Mouse (Mus musculus): ENCODE measurements around the gene Map6d1. TPM values are rescaled to one million over a fixed set of nuclear protein-coding genes. Genes with fewer than 3 reads are reported as not detected.

Map6d1 gene
- under 1 TPM; 0.31 to 0.66 TPM for total RNA-seq (2021)
- long read RNA-seq, experiment 1, partial matches to known transcripts = 0 of 3 reads
- long read RNA-seq, experiment 1, other reads (novel, unspliced or antisense) = 0 of 3 reads
- long read RNA-seq, experiment 2 = 0 reads

DNA sequence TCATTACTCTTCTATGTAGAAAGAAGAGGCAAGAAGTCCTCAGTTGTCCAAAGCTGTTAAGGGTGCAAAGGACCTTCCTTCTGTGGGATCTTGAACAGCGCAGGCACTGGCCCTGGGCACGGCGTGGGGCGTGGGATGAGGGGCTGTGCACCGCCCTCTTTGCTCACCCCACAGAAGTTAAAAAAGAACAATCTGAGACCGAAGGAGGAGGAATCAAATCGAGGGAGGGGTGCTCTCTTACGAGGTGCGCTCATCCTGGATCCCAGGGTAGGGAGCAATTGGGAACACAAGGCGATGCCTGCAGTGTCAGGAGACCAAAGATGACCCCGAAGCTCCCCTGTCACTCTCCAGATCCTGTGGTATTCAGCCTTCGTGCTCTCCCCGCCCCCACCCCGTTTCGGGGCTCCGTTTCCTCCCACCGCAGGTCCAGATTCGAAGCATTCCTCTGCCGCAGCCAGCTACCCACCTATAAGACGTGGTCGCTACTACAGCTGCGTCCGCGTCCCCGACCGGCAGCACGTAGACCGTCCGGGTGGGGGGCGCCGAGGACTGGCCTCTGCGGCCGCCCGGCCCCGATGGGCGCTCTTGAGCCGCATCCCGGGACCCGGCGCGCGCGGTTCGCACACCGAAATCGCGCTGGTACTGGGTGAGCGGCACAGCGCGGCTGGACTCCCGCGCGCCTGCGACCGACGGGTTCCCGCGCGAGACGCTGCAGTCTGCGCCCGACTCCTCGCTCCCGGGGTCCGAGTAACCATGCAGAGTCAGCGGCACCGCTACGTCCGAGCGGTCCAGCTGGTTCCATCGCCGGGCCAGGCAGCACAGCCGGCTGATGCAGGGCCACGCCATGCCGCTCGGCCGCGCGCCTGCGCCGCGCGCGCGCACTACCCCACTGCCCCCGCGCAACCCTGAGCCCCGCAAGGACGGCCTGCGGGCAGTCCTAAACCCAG, at the start of gene Map6d1:
Gene Map6d1 (minus strand): TSS at position 891 of the 947 bp plus-strand sequence.
- no peak for DNase-seq (ENCODE audit: low spot score)

- no peak for DNase-seq (ENCODE audit: low spot score)
These were observed 39.1 kb upstream of the Map6d1 start for GRCm38 (mm10) chr16:20280238-20280637.

GRCm38 (mm10) chr16:20279395-20279794, 38.2 kb upstream of the Map6d1 start:
- DNase-seq (ENCODE audit: low spot score) = no peak

DNA sequence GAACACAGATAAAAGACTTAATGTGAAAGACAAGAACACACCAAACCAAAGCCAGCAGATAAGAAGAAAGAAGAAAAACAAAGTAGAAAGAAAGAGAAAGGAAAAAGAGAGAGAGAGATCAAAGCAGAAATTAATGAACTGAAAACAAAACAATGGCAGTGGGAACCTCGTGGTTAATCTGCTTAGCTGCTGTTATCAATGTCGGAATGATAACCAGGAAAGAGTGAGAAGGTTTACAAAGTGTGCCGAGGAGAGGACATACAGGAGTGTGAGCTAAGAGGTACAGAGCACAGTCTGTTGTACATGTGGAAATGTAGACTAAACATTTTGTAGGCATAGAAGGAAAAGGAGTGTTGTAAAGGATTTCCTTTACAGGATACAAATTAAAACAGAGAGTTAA, 31.8 kb upstream of the Map6d1 start:
- no peak for DNase-seq (ENCODE audit: low spot score)

GRCm38 (mm10) chr16:20271339-20271738, 30.2 kb upstream of the Map6d1 start:
- no peak for DNase-seq (ENCODE audit: low spot score)

DNA sequence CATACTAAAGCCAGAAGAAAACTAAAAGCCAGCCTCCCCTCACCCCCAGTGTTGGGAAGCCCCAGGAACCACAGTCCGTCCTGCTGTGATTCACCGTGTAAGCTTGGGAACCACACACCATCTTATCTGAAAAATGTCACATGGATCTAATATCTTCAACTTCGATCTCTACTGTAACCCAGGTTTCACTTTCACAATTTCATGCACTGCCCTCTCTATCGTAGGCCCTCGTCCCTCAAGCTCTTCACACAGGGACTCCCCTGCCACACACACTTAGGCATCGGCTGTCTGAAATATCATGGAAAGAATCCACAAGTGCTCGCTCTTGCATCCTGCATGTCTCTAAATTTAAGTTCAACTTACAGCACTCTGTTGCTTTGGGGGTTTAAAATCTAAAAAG, 23.9 kb upstream of the Map6d1 start:
- DNase-seq (ENCODE audit: low spot score) = no peak

- no peak for DNase-seq (ENCODE audit: low spot score)
These were observed 16.8 kb upstream of the Map6d1 start for GRCm38 (mm10) chr16:20257926-20258325.

DNA sequence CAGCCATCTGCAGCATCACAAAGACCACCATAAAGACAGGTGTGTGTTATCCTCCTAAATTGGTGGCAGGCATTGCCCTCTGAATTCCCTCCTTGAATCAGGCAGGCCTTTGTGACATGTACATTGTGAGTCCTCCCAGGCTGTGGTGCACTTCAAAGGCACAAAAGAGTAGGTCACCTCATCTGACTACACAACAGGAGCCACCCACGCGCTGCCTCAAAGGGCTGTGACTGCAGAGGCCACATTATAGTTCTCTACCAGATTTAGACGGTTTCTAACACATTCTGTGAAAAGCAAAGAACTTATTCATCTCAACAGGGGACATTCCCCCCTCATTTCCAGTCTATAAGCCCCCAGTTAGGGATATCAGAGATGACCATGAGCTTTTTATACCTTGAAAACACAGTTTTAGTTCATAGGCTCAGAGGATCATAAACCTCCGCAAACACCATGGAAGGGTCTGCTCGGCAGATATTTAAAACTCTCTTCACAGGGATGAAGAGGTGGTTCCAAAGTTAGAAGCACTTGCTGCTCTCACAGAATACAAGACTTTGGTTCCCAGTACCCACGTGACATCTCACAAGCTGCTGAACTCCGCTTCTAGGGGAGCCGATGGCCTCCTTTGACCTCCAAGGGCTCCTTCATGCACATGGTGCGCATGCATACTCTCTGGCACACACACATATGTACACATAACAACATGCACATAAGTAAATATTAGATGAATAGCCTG, 7.5 kb upstream of the Map6d1 start:
- DNase-seq (ENCODE audit: low spot score) = no peak

- DNase-seq (ENCODE audit: low spot score) = no peak
These were observed 5.9 kb upstream of the Map6d1 start for GRCm38 (mm10) chr16:20247103-20247502.

- DNase-seq (ENCODE audit: low spot score) = no peak
These were observed 2.5 kb downstream of the Map6d1 start for GRCm38 (mm10) chr16:20238646-20239045.

GRCm38 (mm10) chr16:20237426-20237825, 3.7 kb downstream of the Map6d1 start:
- DNase-seq (ENCODE audit: low spot score) = no peak

DNA sequence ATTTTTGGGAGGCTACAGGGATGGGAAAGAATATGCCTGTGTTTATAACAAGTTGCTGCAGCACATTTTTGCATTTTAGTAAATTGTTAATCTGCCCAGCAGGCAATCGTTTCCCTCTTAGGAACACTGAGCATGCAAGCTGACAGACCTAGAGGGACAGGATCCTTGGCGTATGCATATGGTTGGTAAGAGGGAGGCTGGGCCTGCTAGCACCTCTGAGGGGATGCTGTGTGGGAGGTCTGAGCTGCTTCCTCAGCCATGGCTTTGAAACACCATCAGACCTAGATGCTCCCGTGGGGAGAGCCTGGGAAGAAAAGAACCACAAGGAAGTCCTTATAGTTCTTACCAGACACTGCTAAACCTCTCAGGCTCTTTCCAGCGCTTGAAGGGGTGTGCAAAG, 6.8 kb downstream of the Map6d1 start:
- DNase-seq (ENCODE audit: low spot score) = no peak

DNA sequence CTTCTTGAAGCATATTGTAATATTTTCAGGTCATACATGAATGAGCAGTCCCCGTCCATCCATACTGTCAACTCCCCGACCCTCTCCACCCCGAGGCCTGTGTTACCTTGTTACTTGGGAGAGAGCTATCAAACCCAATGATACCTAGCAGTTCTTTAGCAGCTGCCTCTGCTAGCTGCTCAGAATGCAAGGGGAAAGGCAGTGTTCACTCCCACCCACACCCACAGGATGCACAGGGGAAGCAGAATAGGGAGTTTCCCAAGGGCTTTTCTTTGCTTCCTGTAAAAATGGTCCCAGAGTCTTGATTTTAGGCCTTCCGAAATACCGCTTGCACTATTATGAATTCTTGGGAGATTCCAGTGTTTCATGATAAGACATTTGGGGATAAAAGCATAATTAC, 13.0 kb downstream of the Map6d1 start:
- DNase-seq (ENCODE audit: low spot score) = no peak

DNA sequence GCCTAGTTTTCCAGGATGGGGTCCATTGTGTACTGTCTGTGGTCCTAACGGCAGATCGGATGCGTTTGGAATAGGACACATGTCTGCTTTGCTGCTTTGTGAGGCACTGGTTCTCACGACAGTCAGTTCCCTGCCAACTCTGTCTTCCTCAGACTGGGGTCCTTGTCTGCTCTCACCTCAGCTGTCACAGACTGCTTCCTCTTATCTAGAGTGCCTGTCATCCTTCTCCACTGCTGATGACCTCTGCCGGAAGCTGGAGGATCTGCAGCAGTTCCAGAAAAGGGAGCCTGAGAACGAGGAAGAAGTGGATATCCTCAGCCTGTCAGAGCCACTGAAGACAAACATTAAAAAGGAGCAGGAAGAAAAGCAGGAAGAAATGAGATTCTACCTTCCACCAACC, 13.7 kb downstream of the Map6d1 start:
- DNase-seq (ENCODE audit: low spot score) = no peak

DNA sequence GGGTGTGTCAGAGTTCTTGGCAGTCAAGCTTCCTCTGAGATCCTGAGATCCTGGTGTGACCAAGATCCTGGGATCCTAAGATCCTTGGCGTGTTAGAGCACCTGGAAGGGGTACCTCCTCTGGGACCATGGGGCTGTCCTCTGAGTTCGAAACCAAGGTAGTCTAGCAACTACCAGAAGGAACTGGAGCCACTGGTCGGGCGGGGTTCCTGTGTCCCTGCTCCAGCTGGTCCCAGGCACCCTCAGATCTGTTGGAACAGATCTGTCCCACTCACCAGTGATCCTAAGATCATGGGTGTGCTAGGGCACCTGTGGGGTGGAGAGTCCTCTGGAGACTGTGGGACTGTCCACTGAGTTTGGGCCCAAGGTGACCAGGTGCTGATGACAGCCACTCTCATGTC, 14.5 kb downstream of the Map6d1 start:
- DNase-seq (ENCODE audit: low spot score) = no peak

DNA sequence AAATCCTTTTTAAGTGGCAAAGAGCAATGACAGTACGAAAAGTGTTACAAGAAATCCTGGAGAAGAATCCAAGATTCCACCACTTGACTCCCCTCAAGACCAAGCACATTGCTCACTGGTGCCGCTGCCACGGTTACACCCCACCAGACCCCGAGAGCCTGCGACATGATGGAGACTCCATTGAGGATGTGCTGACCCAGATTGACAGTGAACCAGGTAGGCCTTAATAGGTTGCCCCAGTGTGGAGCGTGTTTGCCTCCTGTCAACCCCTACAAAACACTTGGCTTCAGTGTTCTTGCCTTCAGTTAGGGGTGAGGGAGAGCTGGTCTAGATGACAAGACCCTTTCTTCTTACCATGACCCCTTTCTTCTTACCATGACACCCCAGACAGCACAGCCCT, 18.4 kb downstream of the Map6d1 start:
- DNase-seq (ENCODE audit: low spot score) = no peak

DNA sequence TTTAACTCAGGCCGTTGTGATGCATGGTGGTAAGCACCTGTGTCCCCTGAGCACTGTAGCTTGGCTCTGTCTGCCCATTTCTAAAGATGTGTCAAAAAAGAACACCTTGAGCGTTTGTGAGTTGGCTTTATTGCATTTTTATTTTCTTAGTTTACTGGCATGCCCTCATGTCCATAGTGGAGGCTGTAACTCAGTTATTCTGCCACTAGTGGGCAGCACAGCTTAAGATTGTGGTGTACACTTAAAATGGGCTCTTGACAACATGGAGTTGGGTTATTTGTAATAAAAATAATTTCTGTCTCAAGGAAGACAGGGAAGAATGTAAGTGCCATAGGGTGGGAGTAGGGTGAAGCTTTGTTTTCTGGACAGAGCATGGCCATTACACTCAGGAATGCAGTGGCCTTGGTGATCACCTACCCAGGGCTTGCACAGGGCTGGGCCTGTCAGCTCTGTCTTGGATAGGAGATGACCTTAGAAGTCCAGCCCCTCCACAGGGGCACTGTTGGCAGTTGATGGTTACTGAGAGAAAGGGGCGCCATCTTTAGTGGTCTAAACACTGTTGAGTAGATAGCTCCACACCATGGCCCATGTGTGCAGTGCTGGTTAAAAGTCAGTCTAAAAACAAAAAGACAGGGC, 27.4 kb downstream of the Map6d1 start:
- DNase-seq (ENCODE audit: low spot score) = peak; percentile 18

DNA sequence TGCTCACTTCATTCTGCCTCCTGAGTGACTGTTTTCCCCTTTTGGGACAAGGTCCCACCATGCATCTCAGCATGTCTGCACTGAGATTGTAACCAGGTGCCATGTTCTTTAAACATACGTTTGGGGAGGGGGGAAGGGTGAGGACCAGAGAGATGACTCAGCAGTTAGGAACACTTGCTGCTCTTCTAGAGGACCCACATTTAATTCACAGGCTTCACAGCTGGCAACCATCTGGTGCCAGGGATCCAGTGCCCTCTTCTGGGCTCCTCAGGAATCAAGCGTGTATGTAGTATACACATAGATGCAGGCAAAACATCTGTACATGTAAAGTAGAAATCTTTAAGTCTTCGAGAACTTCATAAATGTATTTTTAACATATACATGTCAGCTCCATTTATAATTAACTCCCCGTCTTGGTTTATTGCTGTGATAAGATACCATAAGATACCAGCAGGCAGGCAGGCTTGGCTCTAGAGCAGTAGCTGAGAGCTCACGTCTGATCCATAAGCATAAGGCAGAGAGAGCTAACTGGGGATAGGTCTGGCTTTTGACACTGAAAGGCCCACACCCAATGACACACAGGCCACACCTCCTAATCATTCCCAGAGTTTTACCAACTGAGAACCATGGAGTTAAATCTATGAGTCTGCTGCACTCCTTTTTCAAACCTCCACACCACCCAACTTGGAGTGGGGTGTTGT, 41.5 kb downstream of the Map6d1 start:
- no peak for DNase-seq (ENCODE audit: low spot score)

- no peak for DNase-seq (ENCODE audit: low spot score)
These were observed 44.2 kb downstream of the Map6d1 start for GRCm38 (mm10) chr16:20196962-20197361.

DNA sequence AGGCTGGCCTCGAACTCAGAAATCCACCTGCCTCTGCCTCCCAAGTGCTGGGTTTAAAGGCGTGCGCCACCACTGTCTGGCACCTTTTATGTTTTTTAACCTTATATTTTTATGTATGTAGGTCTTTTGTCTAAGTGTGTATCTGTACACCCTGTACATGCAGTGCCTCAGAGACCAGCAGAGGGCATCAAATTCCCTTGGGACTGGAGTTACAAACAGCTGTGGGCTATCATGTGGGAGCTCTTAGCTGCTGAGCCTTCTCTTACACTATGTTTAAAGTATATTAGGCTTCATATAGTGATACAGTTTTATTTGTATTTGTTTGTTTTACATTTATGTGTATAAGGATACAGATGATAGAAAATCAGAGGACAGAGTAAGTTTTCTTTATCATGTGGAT, 45.6 kb downstream of the Map6d1 start:
- peak; percentile 29 for DNase-seq (ENCODE audit: low spot score)

- no peak for DNase-seq (ENCODE audit: low spot score)
These were observed 49.1 kb downstream of the Map6d1 start for GRCm38 (mm10) chr16:20192043-20192442.
